Mouse (Mus musculus): Measurements from ENCODE around the gene Dab2. TPM values are rescaled to one million over a fixed set of nuclear protein-coding genes. Genes with fewer than 3 reads are reported as not detected.
A peak's percentile ranks its signal among the peaks of the same experiment; 100 is the strongest.

Gene Dab2
- total and polyA plus RNA-seq, 2 experiments: 7.9 to 8.1 TPM

- Histone ChIP-seq H3K27me3 (ENCODE audit: control insufficient read depth, insufficient read depth, low read length) (no peaks in the 10 kb centered on the region), H3K27ac (replicated peaks; ENCODE audit: insufficient read depth, low read depth, low read length) (no peak overlapping the region), H3K4me1 (ENCODE audit: control insufficient read depth, insufficient read depth, low read length) (no peaks in the 10 kb centered on the region), H3K9ac (ENCODE audit: low read depth, low read length) (no peak overlapping the region), H3K4me3 (ENCODE audit: insufficient read depth, low read depth, low read length) (no peak overlapping the region), H3K79me2 (ENCODE audit: control insufficient read depth, insufficient read depth, low read length) (no peaks in the 10 kb centered on the region), H3K36me3 (ENCODE audit: control insufficient read depth, insufficient read depth, low read length) (no peaks in the 10 kb centered on the region)
- 75% methylated on average over 5 of the region's 5 CpGs for WGBS
- peak; percentile 21 for DNase-seq (ENCODE audit: extremely low read depth, low read depth, low spot score)
- no peak for TF ChIP-seq CTCF (IDR thresholded peaks at IDR 0.05; ENCODE audit: low read depth, low read length)
- no peak for TF ChIP-seq POLR2A (IDR thresholded peaks at IDR 0.05; ENCODE audit: extremely low read depth, insufficient read depth, low read length)
Measured at GRCm38 (mm10) chr15:6376001-6376400, 76.4 kb downstream of the Dab2 start.

DNA sequence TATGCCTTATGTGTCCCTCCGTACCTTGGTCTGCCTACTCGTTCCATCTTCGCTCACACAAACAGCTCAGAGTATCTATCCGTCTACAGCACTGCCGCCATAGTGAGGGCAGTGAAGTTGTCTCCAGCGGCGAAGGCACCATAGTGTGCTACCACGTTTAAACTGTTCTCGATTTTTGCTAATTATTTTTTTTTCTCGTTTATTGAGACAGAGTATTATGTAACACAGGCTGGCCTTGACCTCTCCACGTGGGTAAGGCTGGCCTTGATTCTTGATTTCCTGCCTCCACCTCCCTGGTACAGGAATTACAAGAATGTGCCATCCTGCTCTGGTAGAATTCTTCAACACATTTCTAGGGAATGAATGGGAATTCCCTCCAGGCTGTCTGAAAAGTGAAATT, 77.2 kb downstream of the Dab2 start:
- TF ChIP-seq CTCF (IDR thresholded peaks at IDR 0.05; ENCODE audit: low read depth, low read length) (no peak), POLR2A (IDR thresholded peaks at IDR 0.05; ENCODE audit: extremely low read depth, insufficient read depth, low read length) (no peak)
- Histone ChIP-seq H3K4me1 (ENCODE audit: control insufficient read depth, insufficient read depth, low read length) (no peaks in the 10 kb centered on the region), H3K27me3 (ENCODE audit: control insufficient read depth, insufficient read depth, low read length) (no peaks in the 10 kb centered on the region), H3K79me2 (ENCODE audit: control insufficient read depth, insufficient read depth, low read length) (no peaks in the 10 kb centered on the region), H3K9ac (ENCODE audit: low read depth, low read length) (no peak overlapping the region), H3K36me3 (ENCODE audit: control insufficient read depth, insufficient read depth, low read length) (no peaks in the 10 kb centered on the region), H3K27ac (replicated peaks; ENCODE audit: insufficient read depth, low read depth, low read length) (no peak overlapping the region), H3K4me3 (ENCODE audit: insufficient read depth, low read depth, low read length) (no peak overlapping the region)
- 83% methylated on average over 11 of the region's 11 CpGs for WGBS
- DNase-seq (ENCODE audit: extremely low read depth, low read depth, low spot score): no peak

DNA sequence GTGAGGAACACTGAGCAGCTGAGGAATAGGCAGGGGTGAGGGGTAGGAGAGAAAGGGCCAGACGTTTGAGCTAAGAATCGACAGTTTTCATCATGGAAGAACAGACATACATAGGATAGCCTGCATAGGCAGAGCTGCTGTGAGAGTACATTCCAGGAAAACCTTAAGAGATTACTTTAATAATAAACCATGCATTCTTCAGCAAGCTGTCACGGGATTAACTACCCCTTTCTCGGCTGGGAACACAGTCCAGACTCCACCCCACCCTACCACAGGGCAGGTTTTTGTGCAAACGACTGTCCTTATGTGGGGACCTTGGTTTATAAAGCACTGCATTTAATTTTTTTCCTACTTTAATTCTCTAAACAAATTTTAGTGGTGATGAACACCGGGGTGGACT, 84.4 kb downstream of the Dab2 start:
- TF ChIP-seq CTCF (IDR thresholded peaks at IDR 0.05; ENCODE audit: low read depth, low read length) (no peak), POLR2A (IDR thresholded peaks at IDR 0.05; ENCODE audit: extremely low read depth, insufficient read depth, low read length) (no peak)
- no peaks in the 10 kb centered on the region for H3K36me3 ChIP-seq (ENCODE audit: control insufficient read depth, insufficient read depth, low read length)
- 0 out of 2 replicates have a peak, but pooled peaks cover 5% of the 10 kb centered on the region for H3K4me1 ChIP-seq (ENCODE audit: control insufficient read depth, insufficient read depth, low read length)
- DNase-seq (ENCODE audit: extremely low read depth, low read depth, low spot score): no peak
- no peaks in the 10 kb centered on the region for H3K79me2 ChIP-seq (ENCODE audit: control insufficient read depth, insufficient read depth, low read length)
- no peaks in the 10 kb centered on the region for H3K27me3 ChIP-seq (ENCODE audit: control insufficient read depth, insufficient read depth, low read length)
- H3K27ac ChIP-seq (replicated peaks; ENCODE audit: insufficient read depth, low read depth, low read length): no peak overlapping the region
- H3K9ac ChIP-seq (ENCODE audit: low read depth, low read length): no peak overlapping the region
- H3K4me3 ChIP-seq (ENCODE audit: insufficient read depth, low read depth, low read length): no peak overlapping the region
- WGBS: 57% methylated on average over 6 of the region's 6 CpGs

DNA sequence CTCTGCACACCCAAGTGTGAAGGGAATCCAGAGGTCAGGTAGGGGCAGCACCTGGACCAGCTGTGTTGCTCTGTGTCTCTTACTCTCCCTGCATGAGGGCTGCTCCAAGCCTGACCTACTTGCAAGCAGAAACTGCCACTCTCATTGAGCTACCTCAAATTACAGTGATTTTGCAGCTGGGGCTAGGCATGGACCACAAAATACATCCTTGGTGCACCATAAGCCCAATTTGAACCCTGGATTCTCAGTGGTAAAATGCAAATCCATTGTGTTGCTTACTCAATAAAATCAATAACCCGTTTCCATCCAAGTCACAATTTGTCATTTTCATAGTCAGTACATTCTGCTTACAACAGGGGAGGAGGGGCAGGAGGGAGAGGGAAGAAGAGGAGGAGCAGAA, 85.7 kb downstream of the Dab2 start:
- no peak for DNase-seq (ENCODE audit: extremely low read depth, low read depth, low spot score)
- Histone ChIP-seq H3K9ac (ENCODE audit: low read depth, low read length) (no peak overlapping the region), H3K4me1 (ENCODE audit: control insufficient read depth, insufficient read depth, low read length) (0 out of 2 replicates have a peak, but pooled peaks cover 5% of the 10 kb centered on the region), H3K27ac (replicated peaks; ENCODE audit: insufficient read depth, low read depth, low read length) (no peak overlapping the region), H3K4me3 (ENCODE audit: insufficient read depth, low read depth, low read length) (no peak overlapping the region), H3K79me2 (ENCODE audit: control insufficient read depth, insufficient read depth, low read length) (no peaks in the 10 kb centered on the region), H3K36me3 (ENCODE audit: control insufficient read depth, insufficient read depth, low read length) (no peaks in the 10 kb centered on the region), H3K27me3 (ENCODE audit: control insufficient read depth, insufficient read depth, low read length) (no peaks in the 10 kb centered on the region)
- TF ChIP-seq POLR2A (IDR thresholded peaks at IDR 0.05; ENCODE audit: extremely low read depth, insufficient read depth, low read length) (no peak), CTCF (IDR thresholded peaks at IDR 0.05; ENCODE audit: low read depth, low read length) (no peak)
- 21% methylated on average over 1 of the region's 1 CpGs for WGBS

DNA sequence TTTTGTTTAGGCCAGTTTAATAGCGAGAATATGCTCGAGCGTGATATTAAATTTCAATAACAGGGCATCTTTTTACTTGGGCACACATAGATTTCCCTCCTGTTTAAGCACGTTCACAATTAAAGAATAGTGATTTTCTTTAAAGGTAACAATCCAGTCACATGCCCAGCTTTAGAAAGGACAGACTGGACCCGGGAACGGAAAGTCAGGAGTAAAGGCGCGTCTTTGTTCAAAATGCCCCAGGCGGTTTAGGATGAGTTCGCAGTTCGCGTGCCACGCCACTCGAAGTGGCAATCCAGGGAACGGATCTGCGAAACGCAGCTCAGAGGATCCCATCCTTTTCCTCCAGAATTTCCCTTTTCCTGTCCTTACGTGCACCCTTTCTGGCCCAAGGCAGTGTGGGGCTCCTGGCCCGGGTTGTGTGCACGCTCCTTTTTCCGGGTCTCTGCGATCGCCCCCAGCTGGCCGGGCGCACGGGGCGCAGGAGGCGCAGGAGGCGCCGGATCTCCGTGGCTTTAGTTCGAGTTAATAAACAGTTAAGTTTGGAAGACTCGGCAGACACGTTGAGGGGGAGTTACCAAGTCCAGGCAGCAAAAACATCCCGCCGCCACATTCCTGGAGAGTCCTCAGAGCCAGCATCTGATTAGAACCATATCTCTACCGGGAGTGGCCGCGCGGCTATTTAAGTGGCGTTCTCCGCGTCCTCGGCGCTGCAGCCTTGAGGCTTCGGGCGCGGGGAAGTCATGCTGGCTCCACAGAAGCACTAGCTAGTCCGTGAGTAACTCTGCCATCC, 86.8 kb downstream of the Dab2 start:
- no peaks in the 10 kb centered on the region for H3K79me2 ChIP-seq (ENCODE audit: control insufficient read depth, insufficient read depth, low read length)
- H3K9ac ChIP-seq (ENCODE audit: low read depth, low read length): peak overlapping the region; percentile 18; the same call in 1 of the 2 replicates
- WGBS: 3% methylated on average over 49 of the region's 49 CpGs
- TF ChIP-seq POLR2A (IDR thresholded peaks at IDR 0.05; ENCODE audit: extremely low read depth, insufficient read depth, low read length): peak; percentile 75
- TF ChIP-seq CTCF (IDR thresholded peaks at IDR 0.05; ENCODE audit: low read depth, low read length): peak; percentile 54
- peak overlapping the region; percentile 54 for H3K4me3 ChIP-seq (ENCODE audit: insufficient read depth, low read depth, low read length)
- no peaks in the 10 kb centered on the region for H3K36me3 ChIP-seq (ENCODE audit: control insufficient read depth, insufficient read depth, low read length)
- no peaks in the 10 kb centered on the region for H3K27me3 ChIP-seq (ENCODE audit: control insufficient read depth, insufficient read depth, low read length)
- no peak overlapping the region; the same call in 1 of the 2 replicates for H3K27ac ChIP-seq (replicated peaks; ENCODE audit: insufficient read depth, low read depth, low read length)
- 0 out of 2 replicates have a peak, but pooled peaks cover 5% of the 10 kb centered on the region for H3K4me1 ChIP-seq (ENCODE audit: control insufficient read depth, insufficient read depth, low read length)
- peak; percentile 41 for DNase-seq (ENCODE audit: extremely low read depth, low read depth, low spot score)

All from liver, adult 2 months (tissue).